Comparison of ENCODE assay signal across 12 mouse cellular contexts in genomic region chr2:90506143-90506542, GRCm38 (mm10).
DNase-seq lines count a peak whose midpoint lies in the region; ATAC-seq lines count a peak whose summit lies in the region.
"Had no signal": no experiment of that assay in that cellular context is flagged by ENCODE, and none has a peak within 500 bp of the region (broad histone marks: within the 10 kb centered on the region; RNA-seq: fewer than 3 reads in every experiment).

No protein-coding gene starts in this region.

- ATAC-seq in liver, embryonic 12.5 days = no peak
- no peak for ATAC-seq in liver, embryonic 11.5 days (replicated peaks; ENCODE audit: low FRiP score)
- no peak for ATAC-seq in embryonic facial prominence, embryonic 15.5 days (ENCODE audit: insufficient number of reproducible peaks, low FRiP score, low TSS enrichment, low read depth)
- ATAC-seq in intestine, embryonic 14.5 days (replicated peaks; ENCODE audit: low FRiP score, low TSS enrichment, low read depth) = peak; percentile 65; the same call in 1 of the 2 replicates
- no peak for ATAC-seq in megakaryocyte-erythroid progenitor cell, adult 5-6 weeks (replicated peaks; ENCODE audit: low FRiP score, low TSS enrichment, poor library complexity, severe bottlenecking)

- peak; percentile 6 for DNase-seq in gastrocnemius, postnatal 14 days
- no peak for DNase-seq in gastrocnemius, postnatal 10 days
- no peak for DNase-seq in liver, embryonic 11.5 days (ENCODE audit: low spot score)
- peak; percentile 72 for DNase-seq in intestine, embryonic 14.5 days (ENCODE audit: low spot score)
- no peak for DNase-seq in cerebellum, postnatal 10 days
- DNase-seq: right cerebral cortex, postnatal 25 days had no signal

- WGBS in liver, embryonic 12.5 days (ENCODE audit: insufficient replicate concordance) = 75% methylated on average over 3 of the region's 3 CpGs
- 67% methylated on average over 3 of the region's 3 CpGs for WGBS in liver, embryonic 11.5 days
- 63% methylated on average over 3 of the region's 3 CpGs for WGBS in embryonic facial prominence, embryonic 15.5 days
- WGBS in intestine, embryonic 14.5 days = 26% methylated on average over 3 of the region's 3 CpGs

- no peaks in the 10 kb centered on the region for H3K36me3 ChIP-seq in liver, embryonic 12.5 days
- H3K36me3 ChIP-seq in liver, embryonic 11.5 days (ENCODE audit: control insufficient read depth, insufficient read depth, low read length) = no peaks in the 10 kb centered on the region
- no peaks in the 10 kb centered on the region for H3K36me3 ChIP-seq in embryonic facial prominence, embryonic 15.5 days
- no peaks in the 10 kb centered on the region for H3K36me3 ChIP-seq in intestine, embryonic 14.5 days (ENCODE audit: control insufficient read depth, insufficient read depth, low read length)
- H3K36me3 ChIP-seq: embryonic facial prominence, embryonic 12.5 days; limb, embryonic 13.5 days had no signal

- 0 out of 2 replicates have a peak overlapping the region, but pooled peaks have one; percentile 20 for H3K27ac ChIP-seq in liver, embryonic 12.5 days
- H3K27ac ChIP-seq in liver, embryonic 11.5 days (ENCODE audit: low read depth, low read length) = no peak overlapping the region
- 0 out of 2 replicates have a peak overlapping the region, but pooled peaks have one; percentile 11 for H3K27ac ChIP-seq in embryonic facial prominence, embryonic 15.5 days (replicated peaks)
- H3K27ac ChIP-seq in intestine, embryonic 14.5 days (ENCODE audit: low read depth) = peak overlapping the region; percentile 60
- H3K27ac ChIP-seq: embryonic facial prominence, embryonic 12.5 days; limb, embryonic 13.5 days had no signal

- no peaks in the 10 kb centered on the region for H3K27me3 ChIP-seq in liver, embryonic 12.5 days (replicated peaks)
- H3K27me3 ChIP-seq in liver, embryonic 11.5 days (replicated peaks; ENCODE audit: control insufficient read depth, insufficient read depth, low read length) = no peaks in the 10 kb centered on the region
- no peaks in the 10 kb centered on the region for H3K27me3 ChIP-seq in embryonic facial prominence, embryonic 15.5 days
- no peaks in the 10 kb centered on the region for H3K27me3 ChIP-seq in intestine, embryonic 14.5 days (replicated peaks; ENCODE audit: control insufficient read depth, insufficient read depth, low read length)
- H3K27me3 ChIP-seq: CH12.LX; embryonic facial prominence, embryonic 12.5 days; limb, embryonic 13.5 days had no signal

- no peaks in the 10 kb centered on the region for H3K9me3 ChIP-seq in liver, embryonic 12.5 days (replicated peaks)
- no peaks in the 10 kb centered on the region for H3K9me3 ChIP-seq in liver, embryonic 11.5 days (ENCODE audit: control insufficient read depth, low read length)
- no peaks in the 10 kb centered on the region for H3K9me3 ChIP-seq in embryonic facial prominence, embryonic 15.5 days (replicated peaks)
- H3K9me3 ChIP-seq in intestine, embryonic 14.5 days (ENCODE audit: control insufficient read depth, low read length) = no peaks in the 10 kb centered on the region
- H3K9me3 ChIP-seq: embryonic facial prominence, embryonic 12.5 days; limb, embryonic 13.5 days had no signal

- no peak overlapping the region for H3K4me2 ChIP-seq in liver, embryonic 12.5 days
- no peak overlapping the region for H3K4me2 ChIP-seq in liver, embryonic 11.5 days
- no peak overlapping the region for H3K4me2 ChIP-seq in embryonic facial prominence, embryonic 15.5 days (replicated peaks)
- no peak overlapping the region for H3K4me2 ChIP-seq in intestine, embryonic 14.5 days (ENCODE audit: low read length)
- H3K4me2 ChIP-seq: embryonic facial prominence, embryonic 12.5 days; limb, embryonic 13.5 days had no signal

- H3K9ac ChIP-seq in liver, embryonic 12.5 days = no peak overlapping the region
- H3K9ac ChIP-seq in liver, embryonic 11.5 days (ENCODE audit: low read depth, low read length) = no peak overlapping the region
- no peak overlapping the region for H3K9ac ChIP-seq in embryonic facial prominence, embryonic 15.5 days
- no peak overlapping the region for H3K9ac ChIP-seq in intestine, embryonic 14.5 days (ENCODE audit: low read length)
- H3K9ac ChIP-seq: embryonic facial prominence, embryonic 12.5 days; limb, embryonic 13.5 days had no signal

- H3K4me1 ChIP-seq in liver, embryonic 12.5 days = peaks cover 63% of the 10 kb centered on the region
- H3K4me1 ChIP-seq in liver, embryonic 11.5 days (replicated peaks; ENCODE audit: control insufficient read depth, insufficient read depth, low read length) = peaks cover 29% of the 10 kb centered on the region
- H3K4me1 ChIP-seq in embryonic facial prominence, embryonic 15.5 days = peaks cover 13% of the 10 kb centered on the region; the same call in 1 of the 2 replicates
- peaks cover 40% of the 10 kb centered on the region for H3K4me1 ChIP-seq in intestine, embryonic 14.5 days (replicated peaks; ENCODE audit: control insufficient read depth, insufficient read depth, low read length)
- H3K4me1 ChIP-seq: limb, embryonic 13.5 days had no signal

- no peak overlapping the region for H3K4me3 ChIP-seq in liver, embryonic 12.5 days
- no peak overlapping the region for H3K4me3 ChIP-seq in liver, embryonic 11.5 days (ENCODE audit: low read depth, low read length)
- H3K4me3 ChIP-seq in embryonic facial prominence, embryonic 15.5 days (replicated peaks) = no peak overlapping the region
- H3K4me3 ChIP-seq in intestine, embryonic 14.5 days (ENCODE audit: low read depth, low read length) = no peak overlapping the region
- H3K4me3 ChIP-seq: embryonic facial prominence, embryonic 12.5 days; limb, embryonic 13.5 days had no signal

- intact Hi-C loops in gastrocnemius, postnatal 14 days (cut with DNase I; ENCODE audit: low total_unique reads) = no loop called here

Comparison
In these comparisons a context has a peak if more than half of its experiments do, and no peak if none do; other contexts are left out.
1. DNase-seq: peak in gastrocnemius, postnatal 14 days (single experiment) and intestine, embryonic 14.5 days (single experiment); none in gastrocnemius, postnatal 10 days (single experiment), liver, embryonic 11.5 days (single experiment) and cerebellum, postnatal 10 days (0 of 2).